ENCODE assay signal across 9 mouse cellular contexts in genomic region chr9:107357651-107358050, GRCm38 (mm10). TPM values are rescaled to one million over a fixed set of nuclear protein-coding genes. Genes with fewer than 3 reads are reported as not detected.
DNase-seq lines count a peak whose midpoint lies in the region; ATAC-seq and TF ChIP-seq lines count a peak whose summit lies in the region.
"Had no signal": no experiment of that assay in that cellular context is flagged by ENCODE, and none has a peak within 500 bp of the region (broad histone marks: within the 10 kb centered on the region; RNA-seq: fewer than 3 reads in every experiment).

No protein-coding gene starts in this region.

- dilution Hi-C loops in CH12.LX (cut with MboI; ENCODE audit: extremely low pct_ligation_motif_present, extremely low pct_unique_long_range_greater_than_20kb, low sequenced_read_pairs): no loop called here

- no peak for TF ChIP-seq EP300 in CH12.LX (IDR thresholded peaks at IDR 0.05; ENCODE audit: low read length)

- no peak for TF ChIP-seq POLR2A in CH12.LX (IDR thresholded peaks at IDR 0.05; ENCODE audit: low read depth, low read length)

- peak; percentile 58 for DNase-seq in CH12.LX (ENCODE audit: extremely low read depth)
- peak; percentile 63 to 92 for DNase-seq in adrenal gland, adult (ENCODE audit: inconsistent age in 2 of 2, low spot score in 1 of 2)
- DNase-seq in gastrocnemius, postnatal 10 days: peak; percentile 86
- peak; percentile 43 for DNase-seq in layer of hippocampus, adult 9-11 months
- peak; percentile 82 for DNase-seq in lung, postnatal 36 days
- peak; percentile 69 for DNase-seq in retina, postnatal 7 days (ENCODE audit: low read depth, low spot score)
- peak; percentile 60 for DNase-seq in urinary bladder, adult 2 months (ENCODE audit: low spot score)

- H3K27me3 ChIP-seq in CH12.LX (replicated peaks): peaks cover 90% of the 10 kb centered on the region

- no peaks in the 10 kb centered on the region for H3K79me2 ChIP-seq in CH12.LX (replicated peaks; ENCODE audit: control insufficient read depth, extremely low read depth, insufficient read depth, poor library complexity, severe bottlenecking)

- no peaks in the 10 kb centered on the region for H3K36me3 ChIP-seq in CH12.LX (replicated peaks in 1 of 2; ENCODE audit: control insufficient read depth in 1 of 2, insufficient read depth in 1 of 2, low read length in 1 of 2)
- H3K36me3 ChIP-seq: heart, embryonic 15.5 days had no signal

- peak; percentile 64 for ATAC-seq in common myeloid progenitor, adult 5-6 weeks (replicated peaks; ENCODE audit: low read depth, poor library complexity, severe bottlenecking)

- TF ChIP-seq RAD21 in CH12.LX (IDR thresholded peaks at IDR 0.05; ENCODE audit: low read depth, low read length): peak; percentile 88

- no peak overlapping the region for H3K27ac ChIP-seq in CH12.LX (ENCODE audit: insufficient read depth, low read depth)
- H3K27ac ChIP-seq: heart, embryonic 15.5 days had no signal

- H3K9me3 ChIP-seq in CH12.LX (replicated peaks; ENCODE audit: low read length): no peaks in the 10 kb centered on the region
- H3K9me3 ChIP-seq: heart, embryonic 15.5 days had no signal

- no peak overlapping the region for H3K9ac ChIP-seq in CH12.LX (ENCODE audit: insufficient read depth, low read depth)
- H3K9ac ChIP-seq: heart, embryonic 15.5 days had no signal

- no peak overlapping the region for H3K4me3 ChIP-seq in CH12.LX (replicated peaks in 1 of 3; ENCODE audit: low read depth in 2 of 3, low read length in 2 of 3, poor library complexity in 1 of 3)
- H3K4me3 ChIP-seq: heart, embryonic 15.5 days had no signal

- in situ Hi-C loops in CH12.LX (cut with MboI; ENCODE audit: low pct_ligation_motif_present, low pct_unique_long_range_greater_than_20kb, low sequenced_read_pairs): loop anchor here (10.0 kb wide), 1 partner anchor 113 kb away; no protein-coding TSS in a partner anchor

- H3K4me1 ChIP-seq in CH12.LX (ENCODE audit: control insufficient read depth in 1 of 2, insufficient read depth in 2 of 2): no peaks in the 10 kb centered on the region

- peak; percentile 85 to 90 for TF ChIP-seq CTCF in CH12.LX (conservative IDR thresholded peaks at IDR 0.05 in 1 of 2, IDR thresholded peaks at IDR 0.05 in 1 of 2; ENCODE audit: low read depth in 2 of 2, low read length in 2 of 2)

- H3K4me2 ChIP-seq in CH12.LX (ENCODE audit: insufficient read depth, low read depth, poor library complexity, severe bottlenecking): no peak overlapping the region
- H3K4me2 ChIP-seq: heart, embryonic 15.5 days had no signal

TF ChIP-seq in CH12.LX, 34 proteins besides CTCF, POLR2A, EP300 and RAD21:
- TF ChIP-seq UBTF (IDR thresholded peaks at IDR 0.05; ENCODE audit: low read depth, low read length) (no peak), IRF4 (IDR thresholded peaks at IDR 0.05; ENCODE audit: low read depth, low read length) (peak; percentile 40; the same call in 1 of the 2 replicates), ZNF384 (IDR thresholded peaks at IDR 0.05; ENCODE audit: low read depth, low read length) (no peak), SMC3 (IDR thresholded peaks at IDR 0.05; ENCODE audit: low read depth, low read length) (peak; percentile 70)

RNA-seq across cellular contexts. Expression of gene 6430571L13Rik, which starts 17.2 kb away (rescaled TPM):
- total RNA-seq in CH12.LX (2012; rRNA removed) (0.34 and 0.72 TPM in 2 replicates), CH12.LX (2014; rRNA removed) (0.11 TPM in 1 of 2 replicates, not detected in the other)
- 0.09 and 0.10 TPM in 2 replicates for polyA plus RNA-seq in CH12.LX (2012; ENCODE audit: insufficient read length, low read depth)
- 0.23 and 0.44 TPM in 2 replicates for total RNA-seq in common myeloid progenitor, adult 5-6 weeks (2017)
- 10 to 100 TPM; 29.4 to 54.7 TPM for total RNA-seq in gastrocnemius, postnatal 10 days (2021)
- 1.7 and 1.9 TPM in 2 replicates for polyA plus RNA-seq in urinary bladder, adult 2 months (2012; rRNA removed)

RNA-seq across cellular contexts. Expression of gene Hemk1, which starts 19.5 kb away (rescaled TPM):
- total RNA-seq in CH12.LX (2012; rRNA removed) (12.2 and 20.5 TPM in 2 replicates), CH12.LX (2014; rRNA removed) (10.8 and 12.1 TPM in 2 replicates)
- polyA plus RNA-seq in CH12.LX (2012; ENCODE audit: insufficient read length, low read depth): 11.9 TPM in 2 replicates
- 8.1 and 16.1 TPM in 2 replicates for total RNA-seq in common myeloid progenitor, adult 5-6 weeks (2017)
- 10 to 100 TPM; 12.8 to 14.4 TPM for total RNA-seq in gastrocnemius, postnatal 10 days (2021)
- polyA plus RNA-seq in urinary bladder, adult 2 months (2012; rRNA removed): 19.7 and 20.0 TPM in 2 replicates

RNA-seq across cellular contexts. Expression of gene Cacna2d2, which starts 41.8 kb away (rescaled TPM):
- total RNA-seq in CH12.LX (2012; rRNA removed) (0.04 TPM in 1 of 2 replicates, not detected in the other), CH12.LX (2014; rRNA removed) (not detected in 2 replicates)
- not detected in 2 replicates for polyA plus RNA-seq in CH12.LX (2012; ENCODE audit: insufficient read length, low read depth)
- total RNA-seq in common myeloid progenitor, adult 5-6 weeks (2017): 0.19 and 0.37 TPM in 2 replicates
- total RNA-seq in gastrocnemius, postnatal 10 days (2021): 1 to 10 TPM; 2.1 to 2.4 TPM
- polyA plus RNA-seq in urinary bladder, adult 2 months (2012; rRNA removed): 0.46 and 0.84 TPM in 2 replicates

Comparison
In these comparisons a context has a peak if more than half of its experiments do, and no peak if none do; other contexts are left out.
1. RNA of gene 6430571L13Rik, which starts 17.2 kb away (total RNA-seq): 29.4 to 54.7 TPM in gastrocnemius, postnatal 10 days; 0.11 to 0.72 TPM in CH12.LX and 0.23 to 0.44 TPM in common myeloid progenitor, adult 5-6 weeks; every median in the first group is over 10 times any median in the second.
2. Peak in every context shown above with its lines, with median percentiles within 50 percentile points of each other: DNase-seq.